Mouse (Mus musculus) NIH3T3 (cell line): ENCODE measurements at regions not wholly inside any gene's neighbourhood (a gene's known extent, or its start where the extent isn't known, plus 50 kb on each side); places are given as distances from the start of the nearest gene placed in this dataset.

Experiments used
- DNase-seq: peaks from one replicate; pipeline ENCODE4 v3.0.0-alpha.2; 2012; ENCODE audit warnings: low read depth

- no peak for DNase-seq
These were observed 205.7 kb upstream of the Tet2 start for GRCm38 (mm10) chr3:133750606-133751005.

GRCm38 (mm10) chr3:133751011-133751410, 206.1 kb upstream of the Tet2 start:
- DNase-seq = no peak

- DNase-seq = no peak
These were observed 206.6 kb upstream of the Tet2 start for GRCm38 (mm10) chr3:133751565-133751964.

- no peak for DNase-seq
These were observed 208.1 kb upstream of the Tet2 start for GRCm38 (mm10) chr3:133753041-133753440.

GRCm38 (mm10) chr3:133754006-133754910, 209.3 kb upstream of the Tet2 start:
- DNase-seq = no peak

GRCm38 (mm10) chr3:133754911-133755259, 209.9 kb upstream of the Tet2 start:
- peak; percentile 19 for DNase-seq

- no peak for DNase-seq
These were observed 212.9 kb upstream of the Tet2 start for GRCm38 (mm10) chr3:133757756-133758420.

GRCm38 (mm10) chr3:133758421-133758820, 213.5 kb upstream of the Tet2 start:
- no peak for DNase-seq

- DNase-seq = no peak
These were observed 214.7 kb upstream of the Tet2 start for GRCm38 (mm10) chr3:133759611-133760010.

- DNase-seq = no peak
These were observed 215.3 kb upstream of the Tet2 start for GRCm38 (mm10) chr3:133760221-133760620.

- DNase-seq = no peak
These were observed 218.8 kb upstream of the Tet2 start for GRCm38 (mm10) chr3:133763721-133764120.

- no peak for DNase-seq
These were observed 228.6 kb upstream of the Tet2 start for GRCm38 (mm10) chr3:133773490-133773889.

GRCm38 (mm10) chr3:133774229-133774628, 229.3 kb upstream of the Tet2 start:
- DNase-seq = no peak

GRCm38 (mm10) chr3:133776013-133776412, 231.1 kb upstream of the Tet2 start:
- no peak for DNase-seq

- no peak for DNase-seq
These were observed 234.3 kb upstream of the Tet2 start for GRCm38 (mm10) chr3:133779161-133779789.

- no peak for DNase-seq
These were observed 238.1 kb upstream of the Tet2 start for GRCm38 (mm10) chr3:133783060-133783459.

GRCm38 (mm10) chr3:133791361-133791760, 246.4 kb upstream of the Tet2 start:
- no peak for DNase-seq

GRCm38 (mm10) chr3:133809007-133809552, 264.1 kb upstream of the Tet2 start:
- no peak for DNase-seq

GRCm38 (mm10) chr3:133818966-133819700, 274.2 kb upstream of the Tet2 start:
- DNase-seq = no peak

GRCm38 (mm10) chr3:133833739-133834391, 288.9 kb upstream of the Tet2 start:
- no peak for DNase-seq

- DNase-seq = no peak
These were observed 289.5 kb upstream of the Tet2 start for GRCm38 (mm10) chr3:133834459-133834858.
